Mouse (Mus musculus) neural tube, embryonic 13.5 days (tissue): ENCODE results near the gene Stpg1. TPM values are rescaled to one million over a fixed set of nuclear protein-coding genes. Genes with fewer than 3 reads are reported as not detected.
A peak's percentile ranks its signal among the peaks of the same experiment; 100 is the strongest.

Experiments
- ATAC-seq: fragments of 200-750 bp; cut with Nextera tagmentation; 2 replicates; pipeline ENCODE4 v1.8.0; 2017; ENCODE audit warnings: low read depth, mild to moderate bottlenecking, moderate TSS enrichment, moderate library complexity
- H3K27ac ChIP-seq: fragments of 300-500 bp; sonication (generic); replicated peaks from 2 replicates; pipeline ENCODE4 v1.5.1; 2015; ENCODE audit warnings: moderate library complexity, mild to moderate bottlenecking, inconsistent platforms
- H3K27me3 ChIP-seq: fragments of 300-500 bp; sonication (generic); 2 replicates; pipeline ENCODE4 v1.6.1; 2015; ENCODE audit warnings: mild to moderate bottlenecking, inconsistent platforms
- H3K36me3 ChIP-seq: fragments of 300-500 bp; sonication (generic); 2 replicates; pipeline ENCODE4 v1.6.1; 2015; ENCODE audit warnings: mild to moderate bottlenecking, inconsistent platforms
- H3K4me1 ChIP-seq: fragments of 300-500 bp; sonication (generic); replicated peaks from 2 replicates; pipeline ENCODE4 v1.6.1; 2015; ENCODE audit warnings: inconsistent platforms
- H3K4me2 ChIP-seq: fragments of 300-500 bp; sonication (generic); 2 replicates; pipeline ENCODE4 v1.6.1; 2015; ENCODE audit warnings: inconsistent platforms, mild to moderate bottlenecking, moderate library complexity
- H3K4me3 ChIP-seq: fragments of 300-500 bp; sonication (generic); 2 replicates; pipeline ENCODE4 v1.5.1; 2015; ENCODE audit warnings: mild to moderate bottlenecking, inconsistent platforms
- H3K9ac ChIP-seq: fragments of 300-500 bp; sonication (generic); 2 replicates; pipeline ENCODE4 v1.6.1; 2015; ENCODE audit warnings: moderate library complexity, mild to moderate bottlenecking, inconsistent platforms
- H3K9me3 ChIP-seq: fragments of 300-500 bp; sonication (generic); 2 replicates; pipeline ENCODE4 v1.6.1; 2016; ENCODE audit warnings: inconsistent platforms
- WGBS: fragments of 180-500 bp; shearing (Covaris S2); methylation state at CpG from one replicate; pipeline ENCODE4 v1.1.7; 2015; 5-methylcytosine and 5-hydroxymethylcytosine counted together
- polyA plus RNA-seq: library from polyadenylated mRNA; unstranded; fragments of >200 nt; fragmentation: Nextera tagmentation; extraction: Ambion mirVana; gene quantifications from 2 replicates; pipeline ENCODE4 v1.2.1, GENCODE M21; 2015

Stpg1 gene
- polyA plus RNA-seq, result 0.31 and 0.62 TPM in 2 replicates

DNA sequence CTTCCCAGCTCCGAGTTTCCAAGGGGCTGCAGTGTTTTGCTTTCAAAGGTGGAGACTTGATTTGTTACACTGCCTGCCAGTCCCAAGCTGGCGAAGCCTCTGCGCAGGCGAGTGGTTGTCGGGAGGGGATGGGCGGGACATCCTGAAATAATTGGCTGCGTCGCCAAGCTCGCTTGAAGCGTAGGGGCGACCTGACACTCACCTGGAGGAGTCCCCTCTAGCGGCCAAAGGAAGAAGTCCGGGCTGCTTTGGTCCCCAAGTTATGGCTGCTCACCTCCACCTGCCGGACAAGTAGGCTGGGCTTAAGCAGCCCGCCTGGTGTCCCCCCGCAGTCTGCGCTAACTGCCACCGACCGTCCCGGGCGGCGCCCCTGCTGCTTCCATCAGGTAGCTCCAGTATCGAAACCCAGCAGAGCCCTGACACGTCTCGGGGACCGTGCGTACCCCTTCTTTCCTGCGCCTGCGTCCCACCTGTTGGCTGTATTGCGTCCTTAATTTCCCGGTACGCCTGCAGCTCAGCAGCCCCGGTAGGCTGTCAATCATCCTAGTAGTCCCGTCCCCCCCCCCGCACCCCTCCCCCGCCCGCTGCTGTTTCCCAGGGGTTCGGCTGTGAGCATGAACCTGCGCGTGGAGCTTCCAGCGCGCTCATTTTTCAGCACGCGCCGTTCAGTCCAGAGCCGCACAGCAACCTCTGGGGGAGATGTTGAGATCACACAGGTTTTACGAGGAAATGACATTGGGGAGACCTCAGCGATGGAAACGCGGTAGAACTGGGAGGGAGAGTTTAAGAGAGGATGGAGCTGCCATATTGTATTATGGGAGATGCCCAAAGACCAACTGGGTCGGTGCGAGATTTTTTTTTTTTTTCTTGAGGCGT is at the start of gene Stpg1, which contains the start of gene Nipal3:
Gene Stpg1, plus strand, starts transcription at position 270 of the 876 bp plus-strand sequence.
Gene Nipal3, minus strand, starts transcription at position 518 of the 876 bp plus-strand sequence.
- Histone ChIP-seq H3K36me3 (peaks cover 11% of the 10 kb centered on the region; the same call in 1 of the 2 replicates), H3K4me3 (peak within 1 kb of the TSS; percentile 71), H3K9me3 (no peaks in the 10 kb centered on the region), H3K9ac (peak within 1 kb of the TSS; percentile 71), H3K4me2 (peak within 1 kb of the TSS; percentile 97), H3K4me1 (peaks cover 25% of the 10 kb centered on the region), H3K27ac (peak within 1 kb of the TSS; percentile 49; the same call in 1 of the 2 replicates), H3K27me3 (peaks cover 6% of the 10 kb centered on the region)
- ATAC-seq, result peak; percentile 98
- WGBS, result under 1% methylated on average over 53 of the region's 53 CpGs

DNA sequence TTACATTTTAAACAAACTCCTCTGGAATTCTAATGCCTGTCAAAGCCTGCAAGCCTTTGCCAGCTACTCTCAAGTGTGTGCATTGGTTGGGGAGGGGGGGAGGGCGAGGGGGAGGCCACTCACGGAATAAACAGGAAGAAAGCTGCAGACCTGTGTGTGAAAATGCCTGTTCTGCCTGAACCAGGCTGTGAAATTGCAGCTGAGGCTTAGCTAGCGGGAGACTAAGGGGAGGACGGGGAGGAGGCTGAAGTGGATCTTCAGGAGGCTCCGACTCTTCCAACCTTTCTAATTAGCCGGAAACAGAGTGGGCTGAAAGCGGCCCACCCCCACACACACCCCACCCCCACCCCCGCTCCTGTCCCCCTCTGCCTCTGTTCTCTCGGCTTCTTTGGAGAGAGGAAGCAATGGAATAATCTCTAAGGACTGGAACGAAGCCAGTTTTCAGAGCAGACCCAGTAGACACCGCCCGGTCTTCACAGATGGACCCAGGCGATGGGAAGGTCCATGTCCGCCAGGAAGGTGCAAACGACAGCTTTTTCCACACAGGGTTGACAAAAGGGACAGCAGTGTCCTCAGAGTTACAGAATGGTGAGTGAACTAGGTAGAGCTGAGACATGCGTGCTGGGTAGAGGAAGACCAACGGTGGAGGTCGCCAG is 43.1 kb upstream of the Stpg1 start:
- Histone ChIP-seq H3K9ac (no peak overlapping the region), H3K4me2 (no peak overlapping the region), H3K4me1 (peaks cover 21% of the 10 kb centered on the region), H3K4me3 (no peak overlapping the region), H3K9me3 (no peaks in the 10 kb centered on the region), H3K36me3 (no peaks in the 10 kb centered on the region), H3K27me3 (no peaks in the 10 kb centered on the region), H3K27ac (no peak overlapping the region)
- ATAC-seq, result no peak
- 53% methylated on average over 18 of the region's 18 CpGs for WGBS

DNA sequence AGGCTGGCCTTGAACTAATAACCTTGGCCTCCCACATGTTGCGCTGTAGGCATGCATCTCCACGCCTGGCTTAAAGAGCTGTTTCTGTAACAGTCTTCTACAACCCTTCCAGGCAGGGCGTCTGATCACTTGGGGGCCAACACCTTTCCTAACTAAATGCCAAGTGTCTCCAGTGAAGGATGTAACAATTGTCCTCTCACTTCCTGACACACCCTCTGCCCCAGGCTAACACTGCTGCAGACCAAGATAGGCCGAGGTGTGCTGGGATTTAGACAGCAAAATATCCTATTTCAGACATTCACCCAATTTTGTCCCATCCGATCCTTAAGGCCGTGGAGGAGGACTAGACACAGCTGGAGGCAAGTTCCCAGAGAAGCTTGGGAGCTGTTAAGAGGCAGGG is 41.4 kb upstream of the Stpg1 start:
- H3K27me3 ChIP-seq, result no peaks in the 10 kb centered on the region
- 34% methylated on average over 6 of the region's 6 CpGs for WGBS
- no peaks in the 10 kb centered on the region for H3K9me3 ChIP-seq
- H3K4me1 ChIP-seq, result peaks cover 21% of the 10 kb centered on the region
- H3K9ac ChIP-seq, result no peak overlapping the region
- no peak overlapping the region for H3K4me3 ChIP-seq
- ATAC-seq, result no peak
- no peaks in the 10 kb centered on the region for H3K36me3 ChIP-seq
- no peak overlapping the region for H3K4me2 ChIP-seq
- no peak overlapping the region for H3K27ac ChIP-seq

DNA sequence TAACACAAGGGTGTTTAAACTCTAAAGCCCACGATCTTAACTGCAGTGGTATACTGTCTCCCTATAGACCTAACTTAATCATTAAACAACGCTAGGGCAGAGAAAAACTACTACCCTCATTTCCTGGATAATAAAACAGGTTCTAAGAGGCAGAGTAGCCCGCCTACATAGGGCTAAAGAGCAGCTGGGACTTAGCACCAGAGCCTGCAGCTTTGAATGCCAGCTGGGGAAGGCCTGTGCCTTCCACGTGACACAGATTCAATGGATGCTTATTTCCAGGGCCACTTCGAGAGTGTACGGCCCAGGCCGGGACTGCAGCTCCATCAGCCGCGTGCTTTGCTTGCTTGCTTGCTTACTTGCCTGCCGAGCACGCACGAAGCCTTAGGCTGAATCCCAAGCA is 41.0 kb upstream of the Stpg1 start:
- Histone ChIP-seq H3K27me3 (no peaks in the 10 kb centered on the region), H3K4me3 (no peak overlapping the region), H3K9me3 (no peaks in the 10 kb centered on the region), H3K4me2 (no peak overlapping the region), H3K27ac (no peak overlapping the region), H3K36me3 (no peaks in the 10 kb centered on the region), H3K9ac (no peak overlapping the region), H3K4me1 (peaks cover 21% of the 10 kb centered on the region)
- 30% methylated on average over 12 of the region's 12 CpGs for WGBS
- no peak for ATAC-seq

DNA sequence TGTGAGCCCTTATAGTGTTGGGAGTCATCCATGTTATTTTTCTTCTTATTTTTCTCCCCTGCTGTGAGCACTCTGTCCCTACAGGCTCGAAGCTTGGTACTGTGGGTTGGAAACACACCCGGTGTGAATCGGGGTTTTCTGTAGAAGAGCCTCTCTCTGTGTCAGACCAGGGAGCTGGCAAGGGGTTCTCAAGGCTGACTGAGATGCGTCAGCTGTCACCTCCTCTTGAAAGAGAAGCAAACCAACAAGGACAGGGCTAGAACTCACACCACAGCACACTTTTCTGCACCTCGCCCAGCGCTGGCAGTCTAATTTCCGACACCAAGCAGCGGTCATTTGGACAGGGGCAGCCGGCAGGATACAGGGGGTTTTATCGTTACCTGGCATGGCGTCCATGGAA is 31.2 kb upstream of the Stpg1 start:
- Histone ChIP-seq H3K36me3 (peaks cover 42% of the 10 kb centered on the region), H3K4me2 (no peak overlapping the region), H3K27me3 (no peaks in the 10 kb centered on the region), H3K27ac (no peak overlapping the region), H3K9me3 (no peaks in the 10 kb centered on the region), H3K4me3 (no peak overlapping the region), H3K9ac (no peak overlapping the region), H3K4me1 (no peaks in the 10 kb centered on the region)
- no peak for ATAC-seq
- 94% methylated on average over 11 of the region's 11 CpGs for WGBS

DNA sequence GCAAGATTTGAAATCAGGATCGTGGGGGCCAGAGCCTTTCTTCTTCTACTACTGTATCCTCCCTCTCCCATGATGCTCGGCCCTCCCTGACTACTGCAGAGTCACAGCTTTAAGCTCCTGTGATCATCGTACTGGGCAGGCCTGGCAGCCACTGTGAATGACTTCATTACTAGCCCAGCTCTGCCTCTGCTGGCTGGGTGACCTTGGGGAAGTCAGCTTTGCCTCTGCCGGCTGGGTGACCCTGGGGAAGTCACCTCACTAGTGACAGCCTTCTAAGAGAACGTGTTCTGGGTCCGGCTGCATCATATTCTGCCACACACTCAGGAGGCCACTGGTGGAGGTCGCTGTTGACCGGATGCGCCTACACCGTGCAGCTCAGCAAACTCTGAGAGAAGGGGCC is 16.7 kb upstream of the Stpg1 start:
- H3K36me3 ChIP-seq, result peaks cover 16% of the 10 kb centered on the region
- H3K27ac ChIP-seq, result no peak overlapping the region
- H3K4me3 ChIP-seq, result no peak overlapping the region
- WGBS, result 88% methylated on average over 10 of the region's 10 CpGs
- H3K9me3 ChIP-seq, result no peaks in the 10 kb centered on the region
- H3K4me1 ChIP-seq, result no peaks in the 10 kb centered on the region
- H3K4me2 ChIP-seq, result no peak overlapping the region
- ATAC-seq, result no peak
- no peaks in the 10 kb centered on the region for H3K27me3 ChIP-seq
- H3K9ac ChIP-seq, result no peak overlapping the region

DNA sequence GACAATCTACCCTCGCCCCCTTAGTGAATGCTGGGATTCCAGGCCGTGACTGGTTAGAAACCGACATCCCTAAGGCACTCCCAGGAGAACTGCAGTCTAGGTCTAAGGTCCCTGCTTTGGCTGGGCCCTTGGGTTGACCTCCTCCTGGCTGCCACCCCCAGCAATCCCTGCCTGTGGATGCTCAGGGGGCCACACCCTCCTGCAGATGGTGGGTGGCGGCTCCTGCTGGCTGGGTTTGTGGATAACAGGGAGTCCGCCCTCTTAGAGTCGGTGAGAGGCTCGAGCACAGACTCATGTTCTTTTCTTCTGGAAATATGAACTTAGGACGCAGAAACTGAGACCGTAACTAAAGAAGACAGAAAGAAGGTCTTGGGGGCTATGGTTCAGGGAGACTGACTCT is 14.2 kb upstream of the Stpg1 start:
- 78% methylated on average over 9 of the region's 9 CpGs for WGBS
- peaks cover 7% of the 10 kb centered on the region for H3K4me1 ChIP-seq
- H3K4me2 ChIP-seq, result no peak overlapping the region
- no peak overlapping the region for H3K27ac ChIP-seq
- no peaks in the 10 kb centered on the region for H3K27me3 ChIP-seq
- no peak overlapping the region for H3K9ac ChIP-seq
- no peak for ATAC-seq
- peaks cover 9% of the 10 kb centered on the region; the same call in 1 of the 2 replicates for H3K36me3 ChIP-seq
- no peak overlapping the region for H3K4me3 ChIP-seq
- H3K9me3 ChIP-seq, result no peaks in the 10 kb centered on the region

DNA sequence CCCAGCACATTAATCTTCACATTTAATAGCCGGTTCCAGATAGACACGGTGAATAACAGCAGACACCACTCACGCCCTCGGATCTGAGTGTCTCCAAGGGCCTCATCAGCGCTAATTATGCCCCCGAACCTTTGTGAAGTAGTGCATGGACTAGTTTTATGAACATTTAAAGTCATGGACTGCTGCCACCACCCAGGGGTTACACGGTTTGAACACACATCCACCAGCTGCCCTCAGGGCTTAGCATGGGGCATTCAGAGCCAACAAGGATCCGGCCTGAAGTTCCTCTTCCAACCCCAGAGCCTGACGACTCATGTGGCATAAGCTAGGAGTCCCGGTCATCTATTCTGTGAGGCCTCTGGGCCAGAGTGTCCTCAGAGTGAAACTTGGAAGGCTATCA is 9.5 kb upstream of the Stpg1 start:
- H3K4me2 ChIP-seq, result no peak overlapping the region
- H3K27ac ChIP-seq, result no peak overlapping the region
- peaks cover 7% of the 10 kb centered on the region for H3K4me1 ChIP-seq
- H3K9ac ChIP-seq, result no peak overlapping the region
- H3K36me3 ChIP-seq, result peaks cover 22% of the 10 kb centered on the region
- H3K9me3 ChIP-seq, result no peaks in the 10 kb centered on the region
- WGBS, result 37% methylated on average over 10 of the region's 10 CpGs
- no peak for ATAC-seq
- no peak overlapping the region for H3K4me3 ChIP-seq
- no peaks in the 10 kb centered on the region for H3K27me3 ChIP-seq

DNA sequence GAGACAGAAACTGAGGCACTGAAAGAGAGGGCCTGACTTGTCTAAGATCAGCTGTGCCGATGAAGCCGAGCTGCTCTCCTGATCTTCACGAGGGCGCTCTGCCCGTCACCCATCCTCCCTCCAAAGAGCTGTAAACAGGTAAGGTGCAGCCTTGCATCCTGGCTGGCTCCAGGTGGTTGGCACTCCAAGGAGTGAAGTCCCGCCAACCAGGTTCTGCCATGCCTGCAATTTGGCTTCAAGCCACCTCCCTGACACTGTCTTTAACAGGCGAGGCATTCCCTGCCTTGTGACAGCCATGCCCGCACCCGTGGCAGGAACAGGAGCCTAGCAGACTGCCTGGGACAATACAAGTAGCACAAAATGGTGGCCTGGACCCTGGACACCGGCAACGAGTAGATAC is 8.2 kb upstream of the Stpg1 start:
- Histone ChIP-seq H3K4me2 (no peak overlapping the region), H3K9me3 (no peaks in the 10 kb centered on the region), H3K27me3 (no peaks in the 10 kb centered on the region), H3K4me3 (no peak overlapping the region), H3K36me3 (peaks cover 30% of the 10 kb centered on the region), H3K27ac (no peak overlapping the region), H3K4me1 (peaks cover 7% of the 10 kb centered on the region), H3K9ac (no peak overlapping the region)
- WGBS, result 87% methylated on average over 11 of the region's 11 CpGs
- no peak for ATAC-seq

DNA sequence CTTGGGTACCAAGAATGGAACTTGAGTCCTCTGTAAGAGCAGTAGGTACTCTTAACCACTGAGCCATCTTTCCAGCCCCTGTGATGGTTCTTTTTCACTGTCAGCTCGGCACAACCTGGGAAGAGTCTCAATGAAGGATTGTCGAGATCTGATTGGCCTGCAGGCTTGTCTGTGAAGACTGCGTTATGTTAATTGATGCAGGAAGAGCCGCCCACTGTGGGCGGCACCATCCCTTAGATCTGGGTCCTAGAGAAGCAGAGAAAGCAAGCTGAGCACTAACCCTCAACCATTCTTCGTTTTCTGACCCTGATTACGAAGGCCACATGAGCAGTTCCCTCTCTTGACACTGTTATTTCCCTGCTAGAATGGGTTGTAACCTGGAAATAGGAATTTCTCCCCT is 5.3 kb upstream of the Stpg1 start:
- WGBS, result 90% methylated on average over 7 of the region's 7 CpGs
- no peak overlapping the region for H3K27ac ChIP-seq
- no peak overlapping the region for H3K4me3 ChIP-seq
- no peak for ATAC-seq
- peaks cover 18% of the 10 kb centered on the region for H3K4me1 ChIP-seq
- peaks cover 24% of the 10 kb centered on the region for H3K36me3 ChIP-seq
- H3K4me2 ChIP-seq, result no peak overlapping the region
- H3K27me3 ChIP-seq, result no peaks in the 10 kb centered on the region; the same call in 1 of the 2 replicates
- no peaks in the 10 kb centered on the region for H3K9me3 ChIP-seq
- no peak overlapping the region for H3K9ac ChIP-seq

DNA sequence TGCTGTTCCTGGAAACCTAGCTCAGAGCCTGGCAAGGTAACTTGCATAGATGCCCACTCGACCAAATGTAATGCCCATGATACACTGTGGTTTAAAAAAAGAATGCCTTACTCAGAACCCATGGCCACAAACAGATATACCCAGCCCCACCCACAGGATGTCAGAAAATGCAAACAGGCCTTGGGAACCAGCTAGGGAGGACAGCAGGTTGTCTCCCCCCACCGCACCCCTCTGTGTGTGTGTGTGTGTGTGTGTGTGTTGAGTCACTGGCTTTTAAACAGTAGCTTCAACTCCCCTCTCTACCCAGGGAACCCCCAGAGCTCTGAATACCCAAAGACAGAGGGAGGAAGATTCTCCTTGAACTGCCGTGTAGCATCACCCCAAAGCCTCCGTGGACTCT is 1.3 kb upstream of the Stpg1 start:
- peak overlapping the region; percentile 71 for H3K4me3 ChIP-seq
- 50% methylated on average over 4 of the region's 4 CpGs for WGBS
- H3K36me3 ChIP-seq, result peaks cover 24% of the 10 kb centered on the region
- peaks cover 25% of the 10 kb centered on the region for H3K4me1 ChIP-seq
- H3K9ac ChIP-seq, result peak overlapping the region; percentile 71
- H3K27me3 ChIP-seq, result peaks cover 6% of the 10 kb centered on the region
- no peaks in the 10 kb centered on the region for H3K9me3 ChIP-seq
- H3K4me2 ChIP-seq, result peak overlapping the region; percentile 97
- peak overlapping the region; percentile 49; the same call in 1 of the 2 replicates for H3K27ac ChIP-seq
- ATAC-seq, result peak; percentile 3; the same call in 1 of the 2 replicates
